Mouse (Mus musculus) heart, adult 2 months (tissue): ENCODE data around the gene Acvrl1. TPM values are rescaled to one million over a fixed set of nuclear protein-coding genes. Genes with fewer than 3 reads are reported as not detected.

ENCODE experiments used
- DNase-seq, 2 experiments: peaks; one replicate each; pipeline ENCODE4 v3.0.0; 2021
- H3K27ac ChIP-seq: fragments of 200-600 bp; 2 replicates; pipeline ENCODE4 v1.8.1; 2022
- H3K27me3 ChIP-seq: fragments of 200-500 bp; 2 replicates; pipeline ENCODE4 v1.6.1; 2012; ENCODE audit warnings: mild to moderate bottlenecking, low read length, inconsistent platforms, mixed read lengths; ENCODE audit not compliant: control insufficient read depth, insufficient read depth
- H3K36me3 ChIP-seq: fragments of 200-500 bp; 2 replicates; pipeline ENCODE4 v1.6.1; 2012; ENCODE audit warnings: low read length, inconsistent platforms; ENCODE audit not compliant: control insufficient read depth, insufficient read depth
- H3K4me1 ChIP-seq: fragments of 200-500 bp; 2 replicates; pipeline ENCODE4 v1.6.1; 2011; ENCODE audit warnings: low read length; ENCODE audit not compliant: control insufficient read depth, insufficient read depth
- H3K4me3 ChIP-seq: fragments of 200-600 bp; 2 replicates; pipeline ENCODE4 v1.8.1; 2022
- H3K79me2 ChIP-seq: fragments of 200-500 bp; replicated peaks from 2 replicates; pipeline ENCODE4 v1.6.1; 2012; ENCODE audit warnings: mild to moderate bottlenecking, inconsistent platforms, low read length, moderate library complexity, mixed read lengths; ENCODE audit not compliant: control insufficient read depth, insufficient read depth
- H3K9ac ChIP-seq: fragments of 200-500 bp; 2 replicates; pipeline ENCODE4 v1.6.1; 2012; ENCODE audit warnings: low read depth, mild to moderate bottlenecking, control low read depth, inconsistent platforms, low read length, mixed read lengths
- CTCF ChIP-seq: fragments of 200-600 bp; IDR thresholded peaks from 2 replicates; pipeline ENCODE4 v1.8.1; 2022; ENCODE audit warnings: antibody characterized with exemption, mild to moderate bottlenecking, moderate library complexity
- EP300 ChIP-seq: fragments of 200-500 bp; IDR thresholded peaks from 2 replicates; pipeline ENCODE4 v1.6.1; 2011; ENCODE audit warnings: low read depth, low read length, control low read depth; ENCODE audit not compliant: insufficient read depth
- POLR2A ChIP-seq: fragments of 200-500 bp; IDR thresholded peaks from 2 replicates; pipeline ENCODE4 v1.6.1; 2011; ENCODE audit warnings: mild to moderate bottlenecking, low read depth, low read length, control low read depth; ENCODE audit not compliant: insufficient read depth
- WGBS: fragments of 180-500 bp; shearing (Covaris S2); methylation state at CpG from one replicate; pipeline ENCODE4 v1.1.7; 2018; 5-methylcytosine and 5-hydroxymethylcytosine counted together
- intact Hi-C: fragments of 180-260 bp; cut with DNase I; formaldehyde crosslinking; loops from one replicate; pipeline ENCODE4 v1.15.1; 2025
- polyA plus RNA-seq: library from polyadenylated mRNA; depleted of rRNA; stranded (reverse); fragments of >200 nt; gene quantifications from 2 replicates; pipeline ENCODE4 v1.2.3, GENCODE M21; 2012
- total RNA-seq, 2 experiments: library from RNA; stranded (reverse); gene quantifications; 2 replicates each; pipeline ENCODE4 v1.2.3; 2021

The Acvrl1 gene
- total and polyA plus RNA-seq, 3 experiments, result 24.1 to 35.0 (median 29.5) TPM

DNA sequence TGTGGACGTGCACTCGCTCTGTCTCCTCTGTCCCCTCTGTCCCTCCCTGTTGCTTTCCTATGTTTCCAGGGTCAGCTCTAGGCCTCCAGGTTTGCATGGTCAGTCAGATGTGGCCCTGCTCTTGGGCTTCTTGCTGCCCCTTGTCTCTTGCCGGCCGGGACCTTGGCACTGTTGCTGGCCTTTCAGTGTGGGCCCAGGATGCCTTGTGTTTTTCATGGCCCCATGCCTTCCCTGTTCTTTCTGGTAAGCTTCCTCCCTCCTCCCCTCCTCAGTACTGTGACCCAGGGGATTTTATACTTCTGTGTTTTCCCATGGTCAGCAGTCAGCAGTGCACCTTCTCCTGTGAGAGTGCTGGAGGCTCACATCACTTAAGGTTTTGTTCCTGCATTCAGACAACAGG lies 53.2 kb downstream of the Acvrl1 start:
- DNase-seq, result no peak
- intact Hi-C loops, result no loop called here
- 29% methylated on average over 4 of the region's 4 CpGs for WGBS

GRCm38 (mm10) chr15:101182676-101183075 lies 54.4 kb downstream of the Acvrl1 start:
- 70% methylated on average over 5 of the region's 5 CpGs for WGBS
- no peak for DNase-seq
- Histone ChIP-seq H3K27ac (no peak overlapping the region), H3K79me2 (peaks cover 10% of the 10 kb centered on the region), H3K36me3 (no peaks in the 10 kb centered on the region; the same call in 1 of the 2 replicates), H3K4me1 (peaks cover 22% of the 10 kb centered on the region), H3K4me3 (no peak overlapping the region), H3K27me3 (no peaks in the 10 kb centered on the region), H3K9ac (no peak overlapping the region)
- TF ChIP-seq EP300, result no peak
- TF ChIP-seq CTCF, result no peak
- no peak for TF ChIP-seq POLR2A
- intact Hi-C loops, result no loop called here

More for the DNA sequence above, 53.2 kb downstream of the Acvrl1 start:
- Histone ChIP-seq H3K27ac (peak overlapping the region; percentile 3; the same call in 1 of the 2 replicates), H3K79me2 (peaks cover 10% of the 10 kb centered on the region), H3K4me3 (no peak overlapping the region), H3K36me3 (no peaks in the 10 kb centered on the region; the same call in 1 of the 2 replicates), H3K4me1 (peaks cover 22% of the 10 kb centered on the region), H3K27me3 (no peaks in the 10 kb centered on the region), H3K9ac (no peak overlapping the region)
- TF ChIP-seq POLR2A, result no peak
- TF ChIP-seq EP300, result no peak
- TF ChIP-seq CTCF, result no peak

DNA sequence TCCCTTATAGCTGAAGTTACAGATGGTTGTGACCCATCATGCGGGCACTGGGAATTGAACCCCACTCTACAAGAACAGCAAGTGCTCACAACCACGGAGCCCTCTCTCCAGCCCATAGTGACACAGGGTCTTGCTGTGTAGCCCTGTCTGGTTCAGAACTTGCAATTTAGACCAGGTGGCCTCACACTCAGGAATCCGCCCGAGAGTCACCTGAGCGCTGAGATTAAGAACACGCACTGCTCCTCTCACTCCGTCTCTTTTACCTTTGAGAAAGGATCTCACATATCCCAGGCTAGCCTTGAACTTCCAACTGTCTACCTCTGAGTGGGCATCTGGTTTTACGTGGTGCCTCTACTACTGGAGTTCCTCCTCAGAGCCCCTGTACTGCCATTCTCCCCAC lies 56.0 kb downstream of the Acvrl1 start:
- 96% methylated on average over 8 of the region's 8 CpGs for WGBS
- H3K27ac ChIP-seq, result no peak overlapping the region
- peaks cover 10% of the 10 kb centered on the region for H3K79me2 ChIP-seq
- no peak overlapping the region for H3K4me3 ChIP-seq
- TF ChIP-seq POLR2A (no peak), CTCF (no peak), EP300 (no peak)
- no peak for DNase-seq
- peaks cover 18% of the 10 kb centered on the region for H3K4me1 ChIP-seq
- no peaks in the 10 kb centered on the region for H3K27me3 ChIP-seq
- H3K9ac ChIP-seq, result no peak overlapping the region
- H3K36me3 ChIP-seq, result no peaks in the 10 kb centered on the region; the same call in 1 of the 2 replicates
- intact Hi-C loops, result no loop called here

DNA sequence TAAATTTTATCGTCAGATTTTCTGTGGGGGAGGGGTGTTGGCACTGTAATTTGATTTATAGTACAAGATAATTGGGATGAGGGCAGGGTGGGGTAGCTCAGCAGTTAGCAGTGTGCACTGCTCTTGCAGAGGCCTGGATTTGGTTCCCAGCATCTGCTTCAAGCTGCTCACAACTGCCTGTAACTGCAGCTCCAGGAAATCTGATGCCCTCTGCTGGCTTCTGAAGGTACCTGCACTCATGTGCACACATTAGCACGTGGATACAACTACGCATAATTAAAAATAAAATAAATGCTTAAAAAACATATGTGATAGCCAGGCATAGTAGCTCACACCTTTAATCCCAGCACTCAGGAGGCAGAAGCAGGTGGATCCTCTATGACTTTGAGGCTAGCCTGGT lies 57.2 kb downstream of the Acvrl1 start:
- Histone ChIP-seq H3K4me1 (peaks cover 13% of the 10 kb centered on the region), H3K9ac (no peak overlapping the region), H3K4me3 (no peak overlapping the region), H3K27me3 (no peaks in the 10 kb centered on the region), H3K36me3 (no peaks in the 10 kb centered on the region), H3K79me2 (peaks cover 8% of the 10 kb centered on the region), H3K27ac (no peak overlapping the region)
- intact Hi-C loops, result no loop called here
- TF ChIP-seq EP300 (no peak), CTCF (peak; percentile 41)
- WGBS, result 98% methylated on average over 3 of the region's 3 CpGs
- DNase-seq, result no peak

GRCm38 (mm10) chr15:101187907-101188306 lies 59.6 kb downstream of the Acvrl1 start:
- 87% methylated on average over 5 of the region's 5 CpGs for WGBS
- intact Hi-C loops, result no loop called here
- no peaks in the 10 kb centered on the region for H3K27me3 ChIP-seq

GRCm38 (mm10) chr15:101189981-101190761 lies 61.8 kb downstream of the Acvrl1 start:
- intact Hi-C loops, result no loop called here
- WGBS, result 74% methylated on average over 10 of the region's 10 CpGs
- H3K4me1 ChIP-seq, result peaks cover 20% of the 10 kb centered on the region
- peaks cover 3% of the 10 kb centered on the region for H3K79me2 ChIP-seq
- DNase-seq, result no peak
- H3K4me3 ChIP-seq, result no peak overlapping the region
- no peaks in the 10 kb centered on the region for H3K36me3 ChIP-seq
- H3K27me3 ChIP-seq, result no peaks in the 10 kb centered on the region
- H3K27ac ChIP-seq, result no peak overlapping the region
- no peak overlapping the region for H3K9ac ChIP-seq
- TF ChIP-seq EP300 (no peak), CTCF (no peak), POLR2A (no peak)

More at GRCm38 (mm10) chr15:101187907-101188306, 59.6 kb downstream of the Acvrl1 start:
- Histone ChIP-seq H3K79me2 (peaks cover 6% of the 10 kb centered on the region), H3K4me3 (no peak overlapping the region), H3K9ac (no peak overlapping the region), H3K4me1 (peaks cover 17% of the 10 kb centered on the region), H3K27ac (no peak overlapping the region), H3K36me3 (no peaks in the 10 kb centered on the region)
- no peak for DNase-seq
- 0 out of 2 replicates have a peak, but pooled peaks have one; percentile 17 for TF ChIP-seq CTCF
- TF ChIP-seq POLR2A, result no peak
